Mouse (Mus musculus) myocyte (in vitro differentiated cells): ENCODE data around the gene Gdf7. TPM values are rescaled to one million over a fixed set of nuclear protein-coding genes. Genes with fewer than 3 reads are reported as not detected.
A peak's percentile ranks its signal among the peaks of the same experiment; 100 is the strongest.

Source experiments
- H3K27me3 ChIP-seq: one replicate; pipeline ENCODE4 v1.6.1; 2011; ENCODE audit not compliant: control insufficient read depth, insufficient read depth, insufficient read length
- H3K36me3 ChIP-seq: one replicate; pipeline ENCODE4 v1.6.1; 2011; ENCODE audit not compliant: control insufficient read depth, insufficient read depth
- H3K4me2 ChIP-seq: one replicate; pipeline ENCODE4 v1.6.1; 2011; ENCODE audit warnings: low read depth, control low read depth
- H3K4me3 ChIP-seq: one replicate; pipeline ENCODE4 v1.5.1; 2011; ENCODE audit warnings: mild to moderate bottlenecking, control low read depth, moderate library complexity
- H3K79me2 ChIP-seq: one replicate; pipeline ENCODE4 v1.6.1; 2011; ENCODE audit not compliant: control insufficient read depth, insufficient read depth
- H3ac ChIP-seq: one replicate; pipeline ENCODE4 v1.6.1; 2011; ENCODE audit not compliant: control insufficient read depth, insufficient read length
- CEBPB ChIP-seq: IDR thresholded peaks from 2 replicates; pipeline ENCODE4 v1.6.1; 2011; ENCODE audit warnings: mild to moderate bottlenecking, moderate library complexity; ENCODE audit not compliant: poor library complexity, insufficient read depth, severe bottlenecking
- E2F4 ChIP-seq: IDR thresholded peaks from one replicate; pipeline ENCODE4 v1.6.1; 2011; ENCODE audit warnings: mild to moderate bottlenecking, control low read depth, moderate library complexity; ENCODE audit not compliant: insufficient read depth
- MAX ChIP-seq: IDR thresholded peaks from one replicate; pipeline ENCODE4 v1.6.1; 2011; ENCODE audit warnings: low read depth, mild to moderate bottlenecking, control low read depth
- MYOD1 ChIP-seq, 3 experiments: IDR thresholded peaks; one replicate each; pipeline ENCODE4 v1.6.1; 2011; ENCODE audit warnings: control low read depth in 2 of 3, low read depth in 2 of 3, mild to moderate bottlenecking in 2 of 3, moderate library complexity in 1 of 3; ENCODE audit not compliant: insufficient read length in 2 of 3, control insufficient read depth in 1 of 3
- MYOG ChIP-seq, 3 experiments: IDR thresholded peaks; one replicate each; pipeline ENCODE4 v1.6.1; 2011; ENCODE audit warnings: control low read depth in 2 of 3, low read depth in 2 of 3, mild to moderate bottlenecking in 2 of 3; ENCODE audit not compliant: insufficient read length in 2 of 3, control insufficient read depth in 1 of 3, insufficient read depth in 1 of 3
- POLR2A ChIP-seq: IDR thresholded peaks from one replicate; pipeline ENCODE4 v1.6.1; 2011; ENCODE audit warnings: low read depth, mild to moderate bottlenecking, control low read depth, moderate library complexity; ENCODE audit not compliant: insufficient read length
- POLR2AphosphoS2 ChIP-seq: IDR thresholded peaks from one replicate; pipeline ENCODE4 v1.6.1; 2011; ENCODE audit warnings: low read depth, control low read depth; ENCODE audit not compliant: insufficient read length
- REST ChIP-seq: IDR thresholded peaks from one replicate; pipeline ENCODE4 v1.6.1; 2011; ENCODE audit warnings: mild to moderate bottlenecking, control low read depth, moderate library complexity; ENCODE audit not compliant: insufficient read depth, insufficient read length
- SRF ChIP-seq: IDR thresholded peaks from one replicate; pipeline ENCODE4 v1.6.1; 2011; ENCODE audit warnings: low read depth; ENCODE audit not compliant: control insufficient read depth, insufficient read length
- TCF12 ChIP-seq: IDR thresholded peaks from one replicate; pipeline ENCODE4 v1.6.1; 2011; ENCODE audit warnings: mild to moderate bottlenecking, control low read depth; ENCODE audit not compliant: poor library complexity, insufficient read depth, severe bottlenecking
- TCF3 ChIP-seq: IDR thresholded peaks from one replicate; pipeline ENCODE4 v1.6.1; 2011; ENCODE audit warnings: low read depth, control low read depth; ENCODE audit not compliant: insufficient read length
- USF1 ChIP-seq: IDR thresholded peaks from one replicate; pipeline ENCODE4 v1.6.1; 2011; ENCODE audit warnings: low read depth, mild to moderate bottlenecking, control low read depth, moderate library complexity
- polyA plus RNA-seq: library from polyadenylated mRNA; unstranded; fragments of >200 nt; fragmentation: generic; extraction: Trizol; gene quantifications from one replicate; pipeline ENCODE4 v1.2.1, GENCODE M21; 2012; ENCODE audit warnings: missing spikeins

Gdf7 gene
- 0.07 TPM for polyA plus RNA-seq

DNA sequence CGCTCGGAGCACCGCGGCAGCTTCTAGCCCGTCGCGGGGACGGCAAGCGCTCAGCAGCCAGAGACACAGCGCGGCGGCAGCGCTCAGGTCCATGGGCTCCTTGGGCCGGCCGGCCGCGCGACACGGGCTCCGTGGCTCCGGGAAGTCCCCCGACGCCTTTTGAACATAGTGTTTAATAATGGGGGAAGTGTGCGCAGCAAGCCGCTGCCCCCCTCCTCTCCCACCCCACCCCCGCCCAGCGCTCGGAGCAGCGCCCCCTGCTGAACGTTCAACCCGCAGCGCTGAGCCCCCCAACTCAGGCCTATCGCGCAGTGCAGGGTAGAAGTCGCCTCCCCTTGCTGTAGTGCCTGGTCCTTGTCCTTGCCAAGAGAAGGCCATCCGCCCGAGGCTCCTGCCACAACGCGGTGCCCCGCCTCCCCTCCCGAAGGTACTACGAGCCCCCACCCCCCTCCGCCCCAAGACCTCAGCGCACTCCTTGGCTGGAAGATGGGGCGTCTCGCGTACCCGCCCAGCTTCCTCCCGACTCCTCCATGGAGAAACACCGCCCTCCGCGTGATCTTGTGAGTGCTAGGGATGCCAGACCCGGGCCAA, at the start of gene Gdf7:
Gene Gdf7 (minus strand): TSS at position 114 of the 591 bp plus-strand sequence.
- Histone ChIP-seq H3K36me3 (no peaks in the 10 kb centered on the region), H3ac (no peak within 1 kb of the TSS), H3K4me2 (no peak within 1 kb of the TSS), H3K79me2 (no peaks in the 10 kb centered on the region), H3K27me3 (no peaks in the 10 kb centered on the region), H3K4me3 (no peak within 1 kb of the TSS)
- no peak for TF ChIP-seq TCF3

DNA sequence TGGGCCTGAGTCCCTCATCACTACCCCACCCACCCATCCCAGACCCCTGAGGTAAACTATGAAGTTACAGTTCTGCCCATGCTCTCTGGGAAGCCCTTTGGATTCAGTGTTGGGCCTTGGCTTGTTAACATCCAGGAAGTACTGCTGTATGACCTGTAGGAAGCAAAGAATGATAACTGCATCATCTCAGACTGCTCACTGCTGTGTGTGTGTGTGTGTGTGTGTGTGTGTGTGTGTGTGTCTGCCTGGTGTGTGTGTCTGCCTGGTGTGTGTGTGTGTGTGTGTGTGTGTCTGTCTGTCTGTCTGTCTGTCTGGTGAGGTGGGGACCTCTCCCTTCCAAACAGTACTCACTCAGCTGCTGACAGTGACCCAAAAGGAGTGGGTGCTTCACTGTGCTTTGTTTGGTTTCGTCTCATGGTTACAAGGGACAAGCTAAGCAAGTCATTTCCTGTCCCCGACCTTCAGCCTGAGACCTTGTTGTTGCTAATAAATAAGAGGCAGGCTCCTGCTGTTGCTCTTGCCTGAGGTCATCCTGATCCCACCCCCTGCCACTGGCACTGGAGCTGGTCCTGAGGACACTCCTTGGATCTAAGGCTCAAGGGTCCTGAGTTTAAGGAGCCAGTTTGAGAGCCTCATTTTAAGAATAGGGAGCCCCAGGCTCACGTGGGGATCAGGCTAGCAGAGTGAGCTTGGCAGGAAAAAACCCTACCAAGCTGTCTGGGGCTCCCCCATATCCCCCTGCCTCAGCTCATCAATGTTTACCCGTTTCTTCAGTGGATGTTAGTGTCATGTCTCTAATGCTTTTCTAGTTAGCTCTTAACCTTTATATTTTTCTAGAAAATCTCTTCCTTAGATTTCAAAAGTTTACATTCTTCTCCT, 49.5 kb upstream of the Gdf7 start:
- no peak overlapping the region for H3K4me2 ChIP-seq
- H3K4me3 ChIP-seq: no peak overlapping the region
- no peak overlapping the region for H3ac ChIP-seq
- H3K27me3 ChIP-seq: no peaks in the 10 kb centered on the region
- no peaks in the 10 kb centered on the region for H3K36me3 ChIP-seq
- no peaks in the 10 kb centered on the region for H3K79me2 ChIP-seq
- TF ChIP-seq SRF: no peak

DNA sequence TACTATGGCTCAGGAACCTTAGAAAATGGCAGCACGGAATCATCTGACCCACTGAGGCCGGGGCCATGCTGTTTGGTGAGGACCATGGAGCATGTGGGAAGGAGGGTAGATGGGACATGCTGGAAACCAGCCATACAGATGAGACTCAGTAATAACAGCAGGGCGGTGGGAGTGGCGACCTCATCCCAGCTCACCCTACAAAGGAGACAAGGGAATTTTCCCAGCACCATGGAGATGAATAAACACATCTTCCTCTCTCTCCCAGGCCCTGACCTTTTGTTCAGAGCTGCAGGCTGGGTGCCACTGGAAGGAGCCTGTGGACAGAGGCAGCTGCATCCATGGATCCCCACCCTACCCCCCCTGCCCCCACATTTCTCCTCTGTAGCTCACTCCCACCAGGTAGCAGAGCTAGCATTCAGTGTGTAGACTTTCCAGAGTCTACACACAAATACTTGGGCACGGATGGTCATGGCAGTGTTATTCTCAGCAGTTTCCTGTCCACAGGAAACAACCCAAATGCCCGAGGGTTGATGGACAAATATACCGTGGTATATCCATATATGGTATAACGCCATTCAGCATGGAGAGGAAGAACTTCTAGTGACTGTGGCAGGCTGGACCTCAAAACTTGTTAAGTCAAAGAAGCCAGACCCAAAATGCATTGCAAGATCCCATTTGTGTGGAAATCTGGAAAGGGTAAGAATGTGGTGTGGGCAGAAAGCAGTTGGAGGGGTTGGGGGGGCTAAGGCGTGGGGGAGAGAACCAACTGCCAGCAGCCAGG, 47.2 kb upstream of the Gdf7 start:
- no peak overlapping the region for H3ac ChIP-seq
- no peaks in the 10 kb centered on the region for H3K36me3 ChIP-seq
- H3K27me3 ChIP-seq: no peaks in the 10 kb centered on the region
- H3K4me3 ChIP-seq: no peak overlapping the region
- no peak for TF ChIP-seq REST
- no peak for TF ChIP-seq USF1
- TF ChIP-seq MYOD1 (IDR thresholded peaks at IDR 0.05; ENCODE audit: control insufficient read depth in 1 of 3, insufficient read length in 2 of 3, low read depth in 2 of 3): no peak
- TF ChIP-seq MAX: no peak
- TF ChIP-seq TCF3: no peak
- no peak for TF ChIP-seq TCF12
- TF ChIP-seq POLR2AphosphoS2: no peak
- no peak for TF ChIP-seq POLR2A
- TF ChIP-seq MYOG (IDR thresholded peaks at IDR 0.05; ENCODE audit: control insufficient read depth in 1 of 3, insufficient read depth in 1 of 3, insufficient read length in 2 of 3, low read depth in 2 of 3): no peak
- H3K4me2 ChIP-seq: no peak overlapping the region
- no peaks in the 10 kb centered on the region for H3K79me2 ChIP-seq

DNA sequence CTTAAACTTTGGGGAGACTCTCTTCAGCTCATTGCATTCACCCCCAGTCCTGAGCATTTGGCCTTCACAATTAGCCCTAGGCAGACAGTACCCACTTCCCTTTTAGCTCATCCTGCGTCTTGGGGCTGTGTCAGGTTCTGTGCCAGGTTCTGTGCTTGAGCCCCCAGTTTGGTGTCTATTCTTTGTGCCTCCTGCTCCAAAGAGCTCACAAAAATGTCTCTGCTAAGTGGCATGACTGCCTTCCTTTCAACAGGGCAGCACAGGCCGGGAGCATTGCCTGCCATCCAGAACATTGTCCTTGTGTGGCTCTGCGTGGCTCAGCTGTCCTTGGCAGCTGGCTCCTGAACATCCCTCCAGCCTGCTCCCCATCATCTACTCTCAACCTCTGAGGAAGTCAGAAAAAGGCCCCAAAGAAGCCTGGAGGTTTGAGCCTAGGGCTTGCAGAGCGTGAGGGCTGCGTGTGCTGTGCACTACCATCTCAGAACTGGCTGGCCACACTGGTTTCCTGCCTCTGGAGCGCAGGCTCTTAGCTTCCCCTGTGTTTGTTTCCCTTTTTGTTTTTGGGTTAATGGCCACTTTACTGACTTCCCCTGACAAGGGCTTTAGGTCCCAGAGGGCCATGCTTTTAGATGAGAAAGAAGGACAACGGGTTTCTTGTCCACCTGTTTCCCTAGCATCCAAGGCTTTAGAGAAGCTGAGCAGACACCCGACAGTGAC, 46.1 kb upstream of the Gdf7 start:
- H3K4me3 ChIP-seq: no peak overlapping the region
- no peaks in the 10 kb centered on the region for H3K79me2 ChIP-seq
- H3K27me3 ChIP-seq: no peaks in the 10 kb centered on the region
- H3K4me2 ChIP-seq: no peak overlapping the region
- no peak for TF ChIP-seq USF1
- TF ChIP-seq MYOG (IDR thresholded peaks at IDR 0.05; ENCODE audit: control insufficient read depth in 1 of 3, insufficient read depth in 1 of 3, insufficient read length in 2 of 3, low read depth in 2 of 3): peak in 1 of 3 experiments; percentile 11
- no peaks in the 10 kb centered on the region for H3K36me3 ChIP-seq
- no peak overlapping the region for H3ac ChIP-seq

DNA sequence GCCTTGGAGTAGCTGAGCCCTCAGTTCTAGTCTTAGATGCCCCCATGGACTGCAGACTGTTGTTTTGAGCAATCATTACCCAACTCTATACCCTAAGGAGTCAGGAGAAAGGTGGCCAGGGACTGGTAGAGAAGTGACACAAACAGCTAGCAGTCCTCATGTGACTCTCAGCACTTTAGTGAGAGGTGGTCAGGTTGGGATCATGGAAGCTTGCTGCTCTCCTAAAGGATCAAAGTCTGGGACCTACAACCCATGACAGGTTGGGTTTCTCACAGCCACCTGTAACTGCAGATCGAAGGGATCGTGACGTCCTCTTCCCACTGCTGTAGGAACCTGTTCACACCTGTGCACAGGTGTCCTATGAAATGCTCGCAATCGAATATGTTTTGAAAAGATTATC, 43.8 kb upstream of the Gdf7 start:
- H3K4me3 ChIP-seq: no peak overlapping the region
- no peak overlapping the region for H3K4me2 ChIP-seq
- no peak overlapping the region for H3ac ChIP-seq
- no peak for TF ChIP-seq TCF12
- TF ChIP-seq MYOD1 (IDR thresholded peaks at IDR 0.05; ENCODE audit: control insufficient read depth in 1 of 3, insufficient read length in 2 of 3, low read depth in 2 of 3): no peak
- TF ChIP-seq USF1: no peak
- no peak for TF ChIP-seq E2F4
- TF ChIP-seq SRF: no peak
- no peak for TF ChIP-seq CEBPB
- no peak for TF ChIP-seq POLR2A
- TF ChIP-seq TCF3: no peak
- no peak for TF ChIP-seq MAX
- TF ChIP-seq MYOG (IDR thresholded peaks at IDR 0.05; ENCODE audit: control insufficient read depth in 1 of 3, insufficient read depth in 1 of 3, insufficient read length in 2 of 3, low read depth in 2 of 3): no peak
- no peak for TF ChIP-seq REST
- TF ChIP-seq POLR2AphosphoS2: no peak
- H3K36me3 ChIP-seq: peaks cover 3% of the 10 kb centered on the region
- H3K27me3 ChIP-seq: no peaks in the 10 kb centered on the region
- no peaks in the 10 kb centered on the region for H3K79me2 ChIP-seq
